Mouse (Mus musculus) ES-E14 (cell line): ENCODE measurements at regions not wholly inside any gene's neighbourhood (a gene's known extent, or its start where the extent isn't known, plus 50 kb on each side); places are given as distances from the start of the nearest gene placed in this dataset.

ENCODE experiments used
- CHD2 ChIP-seq: IDR thresholded peaks from 2 replicates; pipeline ENCODE4 v1.6.1; 2014; ENCODE audit warnings: mild to moderate bottlenecking, low read depth, low read length, inconsistent platforms
- HCFC1 ChIP-seq: IDR thresholded peaks from 2 replicates; pipeline ENCODE4 v1.6.1; 2012; ENCODE audit warnings: low read length, inconsistent platforms, borderline replicate concordance; ENCODE audit not compliant: insufficient read depth
- MAFK ChIP-seq: IDR thresholded peaks from 2 replicates; pipeline ENCODE4 v1.6.1; 2014; ENCODE audit warnings: mild to moderate bottlenecking, low read depth, low read length, inconsistent platforms; ENCODE audit not compliant: insufficient read depth
- ZC3H11A ChIP-seq: IDR thresholded peaks from 2 replicates; pipeline ENCODE4 v1.6.1; 2012; ENCODE audit warnings: low read depth, mild to moderate bottlenecking, inconsistent platforms, low read length, borderline replicate concordance
- ZNF384 ChIP-seq: IDR thresholded peaks from 2 replicates; pipeline ENCODE4 v1.6.1; 2012; ENCODE audit warnings: low read depth, low read length, inconsistent platforms

GRCm38 (mm10) chr14:116589529-116589928 lies 335.6 kb upstream of the Gpc6 start:
- TF ChIP-seq ZC3H11A (no peak), CHD2 (no peak), MAFK (no peak), ZNF384 (no peak), HCFC1 (no peak)
